Mouse (Mus musculus) lung, adult 2 months (tissue): ENCODE data around the gene Ptger1.

ENCODE experiments used
- CTCF ChIP-seq: fragments of 200-500 bp; IDR thresholded peaks from 2 replicates; pipeline ENCODE4 v1.5.1; 2011; ENCODE audit warnings: mild to moderate bottlenecking, low read length, control low read depth; ENCODE audit not compliant: insufficient read depth
- POLR2A ChIP-seq: fragments of 200-500 bp; IDR thresholded peaks from 2 replicates; pipeline ENCODE4 v1.6.1; 2011; ENCODE audit warnings: low read depth, mild to moderate bottlenecking, control low read depth, low read length, borderline replicate concordance; ENCODE audit errors: extremely low read depth

DNA sequence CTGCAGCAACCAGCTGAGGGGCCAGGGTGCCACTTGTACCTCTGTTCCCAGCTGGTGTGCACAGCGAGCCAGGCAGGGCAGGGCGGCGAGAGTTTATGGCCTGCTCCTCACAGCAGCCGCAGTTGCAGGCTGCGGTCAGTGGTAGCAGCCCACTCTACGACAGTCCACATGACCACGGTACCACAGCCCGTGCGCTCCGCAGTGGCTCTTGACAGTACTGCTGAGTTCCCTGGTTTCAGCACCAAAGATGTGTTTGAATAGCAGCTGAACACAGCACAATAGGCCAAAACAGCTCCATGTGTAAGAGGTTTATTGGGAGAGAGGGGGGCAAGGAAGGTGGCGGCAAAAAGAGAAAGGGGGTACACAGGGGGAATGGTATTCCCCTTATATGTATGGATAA, 19.0 kb upstream of the Ptger1 start:
- TF ChIP-seq POLR2A (no peak), CTCF (no peak)
